In the genomic region with DNA sequence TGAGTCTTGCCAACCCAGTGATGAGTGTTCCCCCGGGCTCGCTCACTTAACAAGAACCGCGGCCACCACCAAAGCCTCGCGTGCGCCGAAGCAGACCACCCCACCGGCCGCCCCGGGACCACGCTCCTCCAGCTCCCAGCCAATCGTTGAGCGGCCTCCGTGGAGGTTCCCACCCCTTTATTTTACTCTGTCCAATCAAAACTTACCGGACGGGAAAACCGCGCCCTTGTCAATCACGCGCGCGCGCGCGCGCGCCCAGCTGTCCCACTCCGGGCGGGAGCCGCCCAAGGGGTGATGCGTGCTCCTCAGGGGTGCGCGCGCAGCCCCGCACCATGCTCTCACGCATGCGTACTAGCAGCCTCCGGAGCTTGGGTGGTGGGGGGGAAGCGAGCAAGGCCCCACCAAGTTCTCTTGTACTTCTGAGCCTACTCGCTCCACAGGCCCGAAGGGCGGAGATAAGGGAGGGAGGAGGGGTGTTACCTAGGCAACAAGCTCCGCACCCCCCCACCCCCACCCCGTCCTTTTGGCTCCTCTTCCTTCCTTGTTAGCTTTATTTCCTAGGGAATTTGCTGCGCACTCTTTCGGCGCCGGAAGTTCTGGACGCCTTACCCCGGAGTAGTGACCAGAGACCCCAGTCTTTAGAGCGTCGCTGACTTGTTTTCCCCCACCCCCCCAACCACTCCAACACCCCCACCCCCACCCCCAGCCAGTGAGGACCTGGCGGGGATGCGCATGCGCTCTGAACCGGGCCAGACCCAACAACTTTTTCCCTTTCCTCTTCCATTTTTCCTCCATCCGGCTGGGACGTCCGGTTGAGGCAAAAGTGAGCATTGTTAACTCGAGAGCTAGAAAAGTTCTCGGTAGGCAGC, we compare ENCODE assay signal across 8 mouse cellular contexts. TPM values are rescaled to one million over a fixed set of nuclear protein-coding genes. Genes with fewer than 3 reads are reported as not detected.
DNase-seq lines count a peak whose midpoint lies in the region; ATAC-seq and TF ChIP-seq lines count a peak whose summit lies in the region.

Gene Mapk7, minus strand, starts transcription at position 278 of the 869 bp plus-strand sequence.

- peak; percentile 97 for ATAC-seq in forebrain, embryonic 11.5 days (replicated peaks; ENCODE audit: low FRiP score)
- ATAC-seq in heart, embryonic 16.5 days (replicated peaks; ENCODE audit: extremely low read depth, insufficient read depth, low FRiP score), result peak; percentile 94
- peak; percentile 97 for ATAC-seq in liver, postnatal 0 days
- ATAC-seq in neural tube, embryonic 14.5 days (ENCODE audit: low read depth), result peak; percentile 97

- peak within 1 kb of the TSS; percentile 74 for H3K4me2 ChIP-seq in forebrain, embryonic 11.5 days (ENCODE audit: low read depth, low read length, severe bottlenecking)
- peak within 1 kb of the TSS; percentile 91 for H3K4me2 ChIP-seq in heart, embryonic 16.5 days (ENCODE audit: low read depth, low read length)
- H3K4me2 ChIP-seq in liver, postnatal 0 days (ENCODE audit: low read depth, low read length), result peak within 1 kb of the TSS; percentile 89
- peak within 1 kb of the TSS; percentile 51 for H3K4me2 ChIP-seq in neural tube, embryonic 14.5 days (ENCODE audit: low read depth, low read length)

- H3K4me1 ChIP-seq in E14TG2a.4 (replicated peaks; ENCODE audit: low read depth, low read length), result peaks cover 49% of the 10 kb centered on the region
- peaks cover 6% of the 10 kb centered on the region for H3K4me1 ChIP-seq in forebrain, embryonic 11.5 days (replicated peaks; ENCODE audit: control insufficient read depth, insufficient read depth, low read length)
- peaks cover 14% of the 10 kb centered on the region for H3K4me1 ChIP-seq in heart, embryonic 16.5 days (ENCODE audit: control insufficient read depth, insufficient read depth, low read length)
- H3K4me1 ChIP-seq in liver, postnatal 0 days (ENCODE audit: insufficient read depth), result peaks cover 21% of the 10 kb centered on the region; the same call in 1 of the 2 replicates
- peaks cover 7% of the 10 kb centered on the region for H3K4me1 ChIP-seq in neural tube, embryonic 14.5 days (ENCODE audit: control insufficient read depth, insufficient read depth, low read length)

- no peaks in the 10 kb centered on the region for H3K9me3 ChIP-seq in E14TG2a.4 (ENCODE audit: low read length)
- no peaks in the 10 kb centered on the region for H3K9me3 ChIP-seq in forebrain, embryonic 11.5 days (ENCODE audit: control insufficient read depth, low read length)
- H3K9me3 ChIP-seq in heart, embryonic 16.5 days (replicated peaks; ENCODE audit: control insufficient read depth, low read length), result no peaks in the 10 kb centered on the region; the same call in 1 of the 2 replicates
- no peaks in the 10 kb centered on the region for H3K9me3 ChIP-seq in liver, postnatal 0 days (ENCODE audit: low read length)
- no peaks in the 10 kb centered on the region for H3K9me3 ChIP-seq in neural tube, embryonic 14.5 days (ENCODE audit: control insufficient read depth, low read length)

- under 1% methylated on average over 61 of the region's 62 CpGs for WGBS in forebrain, embryonic 11.5 days
- WGBS in heart, embryonic 16.5 days, result under 1% methylated on average over 62 of the region's 62 CpGs
- WGBS in liver, postnatal 0 days (ENCODE audit: insufficient replicate concordance), result under 1% methylated on average over 60 of the region's 62 CpGs
- WGBS in neural tube, embryonic 14.5 days, result under 1% methylated on average over 53 of the region's 62 CpGs

- no peak for TF ChIP-seq EP300 in liver, postnatal 0 days (IDR thresholded peaks at IDR 0.05; ENCODE audit: low read depth)

- peak; percentile 91 for DNase-seq in c-Kit-positive CD71-positive TER-119-negative erythroid progenitor cells, embryonic 14.5 days (ENCODE audit: low read depth)
- peak; percentile 100 for DNase-seq in forebrain, embryonic 11.5 days (ENCODE audit: low spot score)
- DNase-seq in kidney, postnatal 36 days, result peak; percentile 98
- peak; percentile 99 for DNase-seq in liver, postnatal 0 days
- DNase-seq in testis, postnatal 10 days (ENCODE audit: low spot score), result peak; percentile 99

- H3K36me3 ChIP-seq in E14TG2a.4 (ENCODE audit: insufficient read depth, low read length), result peaks cover 38% of the 10 kb centered on the region
- H3K36me3 ChIP-seq in forebrain, embryonic 11.5 days (ENCODE audit: control insufficient read depth, insufficient read depth, low read length), result peaks cover 31% of the 10 kb centered on the region
- H3K36me3 ChIP-seq in heart, embryonic 16.5 days (ENCODE audit: control insufficient read depth, insufficient read depth), result peaks cover 24% of the 10 kb centered on the region
- H3K36me3 ChIP-seq in liver, postnatal 0 days (replicated peaks; ENCODE audit: insufficient read depth, low read length), result peaks cover 18% of the 10 kb centered on the region
- peaks cover 20% of the 10 kb centered on the region for H3K36me3 ChIP-seq in neural tube, embryonic 14.5 days (ENCODE audit: control insufficient read depth, insufficient read depth, low read length)

- H3K27me3 ChIP-seq in E14TG2a.4 (ENCODE audit: insufficient read depth, low read length), result peaks cover 13% of the 10 kb centered on the region
- H3K27me3 ChIP-seq in forebrain, embryonic 11.5 days (ENCODE audit: control insufficient read depth, insufficient read depth, low read length), result no peaks in the 10 kb centered on the region
- no peaks in the 10 kb centered on the region for H3K27me3 ChIP-seq in heart, embryonic 16.5 days (ENCODE audit: control insufficient read depth, insufficient read depth, low read length)
- no peaks in the 10 kb centered on the region for H3K27me3 ChIP-seq in liver, postnatal 0 days (ENCODE audit: insufficient read depth, low read length)
- H3K27me3 ChIP-seq in neural tube, embryonic 14.5 days (ENCODE audit: control insufficient read depth, insufficient read depth, low read length), result no peaks in the 10 kb centered on the region

- peak within 1 kb of the TSS; percentile 81 for H3K27ac ChIP-seq in forebrain, embryonic 11.5 days (ENCODE audit: low read depth, low read length)
- H3K27ac ChIP-seq in heart, embryonic 16.5 days (ENCODE audit: low read length), result peak within 1 kb of the TSS; percentile 90
- H3K27ac ChIP-seq in liver, postnatal 0 days (ENCODE audit: low read depth), result peak within 1 kb of the TSS; percentile 76
- peak within 1 kb of the TSS; percentile 88 for H3K27ac ChIP-seq in neural tube, embryonic 14.5 days (ENCODE audit: low read depth, low read length)

- no peak for TF ChIP-seq CTCF in E14TG2a.4 (conservative IDR thresholded peaks at IDR 0.05; ENCODE audit: low read length)
- no peak for TF ChIP-seq CTCF in liver, postnatal 0 days (IDR thresholded peaks at IDR 0.05; ENCODE audit: low read depth)

- peak within 1 kb of the TSS; percentile 95 for H3K4me3 ChIP-seq in E14TG2a.4 (replicated peaks; ENCODE audit: low read length)
- peak within 1 kb of the TSS; percentile 61 for H3K4me3 ChIP-seq in forebrain, embryonic 11.5 days (ENCODE audit: low read depth, low read length)
- H3K4me3 ChIP-seq in heart, embryonic 16.5 days (ENCODE audit: low read length), result peak within 1 kb of the TSS; percentile 73
- peak within 1 kb of the TSS; percentile 68 for H3K4me3 ChIP-seq in liver, postnatal 0 days (ENCODE audit: low read depth, low read length)
- peak within 1 kb of the TSS; percentile 70 for H3K4me3 ChIP-seq in neural tube, embryonic 14.5 days (ENCODE audit: low read depth, low read length)

- peak within 1 kb of the TSS; percentile 74 for H3K9ac ChIP-seq in forebrain, embryonic 11.5 days (ENCODE audit: low read length)
- peak within 1 kb of the TSS; percentile 80 for H3K9ac ChIP-seq in heart, embryonic 16.5 days (ENCODE audit: low read length)
- peak within 1 kb of the TSS; percentile 64 for H3K9ac ChIP-seq in liver, postnatal 0 days (replicated peaks)
- H3K9ac ChIP-seq in neural tube, embryonic 14.5 days (replicated peaks; ENCODE audit: low read depth, low read length), result peak within 1 kb of the TSS; percentile 84

RNA-seq across cellular contexts. Expression of gene Mapk7, which starts in this region (rescaled TPM):
- 80.1 and 81.6 TPM in 2 replicates for polyA plus RNA-seq in forebrain, embryonic 11.5 days (2014; fragmentation: Nextera tagmentation; extraction: Ambion mirVana)
- polyA plus RNA-seq in heart, embryonic 16.5 days (2015; fragmentation: Nextera tagmentation; extraction: Ambion mirVana), result 27.4 and 28.9 TPM in 2 replicates
- polyA plus RNA-seq in liver, postnatal 0 days (2015; fragmentation: Nextera tagmentation; extraction: Ambion mirVana), result 4.8 and 5.6 TPM in 2 replicates
- polyA plus RNA-seq in neural tube, embryonic 14.5 days (2014; fragmentation: Nextera tagmentation; extraction: Ambion mirVana), result 52.8 and 65.7 TPM in 2 replicates

Comparison
In these comparisons a context has a peak if more than half of its experiments do, and no peak if none do; other contexts are left out.
1. Peak in every context shown above with its lines: DNase-seq, ATAC-seq, H3K4me3 ChIP-seq and H3K27ac ChIP-seq.